Mouse (Mus musculus) CH12.LX (cell line): ENCODE data around the gene Nsun2. TPM values are rescaled to one million over a fixed set of nuclear protein-coding genes. Genes with fewer than 3 reads are reported as not detected.

ENCODE experiments used
- DNase-seq: peaks from one replicate; pipeline ENCODE4 v3.0.0-alpha.2; 2013; ENCODE audit errors: extremely low read depth
- H3K27ac ChIP-seq: 2 replicates; pipeline ENCODE4 v1.5.1; 2012; ENCODE audit warnings: low read depth, mild to moderate bottlenecking, control low read depth, moderate library complexity; ENCODE audit not compliant: insufficient read depth
- H3K27me3 ChIP-seq: replicated peaks from 2 replicates; pipeline ENCODE3; 2012; ENCODE audit warnings: inconsistent platforms
- H3K36me3 ChIP-seq, 2 experiments: replicated peaks in 1 of 2; 2 replicates each; pipeline versions ENCODE3 to v1.6.1; 2012; ENCODE audit warnings: inconsistent platforms in 1 of 2, low read length in 1 of 2, mild to moderate bottlenecking in 1 of 2, mixed read lengths in 1 of 2, moderate library complexity in 1 of 2; ENCODE audit not compliant: control insufficient read depth in 1 of 2, insufficient read depth in 1 of 2
- H3K4me1 ChIP-seq, 2 experiments: 2 replicates each; pipeline ENCODE4 v1.6.1; 2012; ENCODE audit warnings: inconsistent platforms in 1 of 2, moderate library complexity in 1 of 2; ENCODE audit not compliant: insufficient read depth in 2 of 2, control insufficient read depth in 1 of 2
- H3K4me2 ChIP-seq: 2 replicates; pipeline ENCODE4 v1.6.1; 2012; ENCODE audit warnings: low read depth, mild to moderate bottlenecking, control low read depth; ENCODE audit not compliant: poor library complexity, insufficient read depth, severe bottlenecking
- H3K4me3 ChIP-seq, 3 experiments: fragments of 150-350 bp in 1 of 3; sonication (generic) in 1 of 3; replicated peaks in 1 of 3; 2 replicates each; pipeline versions ENCODE3 to v1.5.1; 2011 to 2012; ENCODE audit warnings: low read depth in 2 of 3, low read length in 2 of 3, mild to moderate bottlenecking in 2 of 3, moderate library complexity in 2 of 3, control low read depth in 1 of 3, improper control_type of control experiment in 1 of 3, inconsistent platforms in 1 of 3, mixed read lengths in 1 of 3; ENCODE audit not compliant: poor library complexity in 1 of 3
- H3K79me2 ChIP-seq: replicated peaks from 2 replicates; pipeline ENCODE4 v1.6.1; 2012; ENCODE audit warnings: mild to moderate bottlenecking, moderate library complexity; ENCODE audit not compliant: control insufficient read depth, poor library complexity, insufficient read depth, severe bottlenecking; ENCODE audit errors: extremely low read depth
- H3K9ac ChIP-seq: 2 replicates; pipeline ENCODE4 v1.6.1; 2012; ENCODE audit warnings: low read depth, mild to moderate bottlenecking, control low read depth, moderate library complexity; ENCODE audit not compliant: insufficient read depth
- H3K9me3 ChIP-seq: replicated peaks from 2 replicates; pipeline ENCODE3; 2012; ENCODE audit warnings: low read length, inconsistent platforms, mixed read lengths
- BHLHE40 ChIP-seq: IDR thresholded peaks from 2 replicates; pipeline ENCODE4 v1.6.1; 2011; ENCODE audit warnings: mild to moderate bottlenecking, low read depth, low read length, improper control_type of control experiment
- CHD2 ChIP-seq: IDR thresholded peaks from 2 replicates; pipeline ENCODE4 v1.6.1; 2011; ENCODE audit warnings: low read length, improper control_type of control experiment
- CTCF ChIP-seq, 2 experiments: IDR thresholded peaks in 1 of 2; conservative IDR thresholded peaks in 1 of 2; 2 replicates each; pipeline ENCODE4 v1.5.1; 2011 to 2012; ENCODE audit warnings: low read depth in 2 of 2, low read length in 2 of 2, improper control_type of control experiment in 1 of 2, inconsistent platforms in 1 of 2, mild to moderate bottlenecking in 1 of 2, moderate library complexity in 1 of 2
- E2F4 ChIP-seq: IDR thresholded peaks from 2 replicates; pipeline ENCODE4 v1.6.1; 2011; ENCODE audit warnings: low read depth, low read length, improper control_type of control experiment; ENCODE audit not compliant: insufficient replicate concordance
- EP300 ChIP-seq: IDR thresholded peaks from 2 replicates; pipeline ENCODE4 v1.6.1; 2011; ENCODE audit warnings: low read length, improper control_type of control experiment
- ETS1 ChIP-seq: conservative IDR thresholded peaks from 2 replicates; pipeline ENCODE4 v1.6.1; 2012; ENCODE audit warnings: low read depth, mild to moderate bottlenecking, inconsistent platforms, low read length, improper control_type of control experiment, moderate library complexity
- GABPA ChIP-seq: IDR thresholded peaks from 2 replicates; pipeline ENCODE4 v1.6.1; 2012; ENCODE audit warnings: low read depth, low read length, improper control_type of control experiment, inconsistent platforms; ENCODE audit not compliant: insufficient replicate concordance
- JUND ChIP-seq: conservative IDR thresholded peaks from 2 replicates; pipeline ENCODE4 v1.6.1; 2011; ENCODE audit warnings: low read depth, low read length, improper control_type of control experiment
- MAFK ChIP-seq: IDR thresholded peaks from 2 replicates; pipeline ENCODE4 v1.6.1; 2011; ENCODE audit warnings: low read length, improper control_type of control experiment; ENCODE audit not compliant: insufficient replicate concordance
- MAX ChIP-seq: IDR thresholded peaks from 2 replicates; pipeline ENCODE4 v1.6.1; 2011; ENCODE audit warnings: low read length, improper control_type of control experiment
- MAZ ChIP-seq: IDR thresholded peaks from 2 replicates; pipeline ENCODE4 v1.6.1; 2012; ENCODE audit warnings: low read depth, mild to moderate bottlenecking, inconsistent platforms, low read length, improper control_type of control experiment, moderate library complexity
- MYC ChIP-seq: IDR thresholded peaks from 2 replicates; pipeline ENCODE4 v1.6.1; 2011; ENCODE audit warnings: low read depth, mild to moderate bottlenecking, improper control_type of control experiment, low read length
- PAX5 ChIP-seq: IDR thresholded peaks from 2 replicates; pipeline ENCODE4 v1.6.1; 2012; ENCODE audit warnings: low read length, inconsistent platforms, mixed read lengths
- POLR2A ChIP-seq: IDR thresholded peaks from 2 replicates; pipeline ENCODE4 v1.6.1; 2011; ENCODE audit warnings: low read depth, mild to moderate bottlenecking, improper control_type of control experiment, low read length
- RAD21 ChIP-seq: IDR thresholded peaks from 2 replicates; pipeline ENCODE4 v1.6.1; 2011; ENCODE audit warnings: low read depth, mild to moderate bottlenecking, low read length, improper control_type of control experiment, moderate library complexity
- RCOR1 ChIP-seq: conservative IDR thresholded peaks from 2 replicates; pipeline ENCODE4 v1.6.1; 2012; ENCODE audit warnings: low read depth, mild to moderate bottlenecking, inconsistent platforms, low read length, improper control_type of control experiment
- SIN3A ChIP-seq: IDR thresholded peaks from 2 replicates; pipeline ENCODE4 v1.6.1; 2012; ENCODE audit warnings: low read length, improper control_type of control experiment, inconsistent platforms
- TBP ChIP-seq: conservative IDR thresholded peaks from 2 replicates; pipeline ENCODE4 v1.6.1; 2011; ENCODE audit warnings: low read depth, low read length, improper control_type of control experiment
- UBTF ChIP-seq: IDR thresholded peaks from 2 replicates; pipeline ENCODE4 v1.6.1; 2012; ENCODE audit warnings: low read depth, mild to moderate bottlenecking, inconsistent platforms, low read length, improper control_type of control experiment, moderate library complexity
- USF1 ChIP-seq: IDR thresholded peaks from 2 replicates; pipeline ENCODE4 v1.6.1; 2014; ENCODE audit warnings: low read depth, mild to moderate bottlenecking, inconsistent platforms, low read length, improper control_type of control experiment
- USF2 ChIP-seq: conservative IDR thresholded peaks from 2 replicates; pipeline ENCODE4 v1.6.1; 2011; ENCODE audit warnings: low read depth, low read length, improper control_type of control experiment
- ZMIZ1 ChIP-seq: IDR thresholded peaks from 2 replicates; pipeline ENCODE4 v1.6.1; 2012; ENCODE audit warnings: low read depth, mild to moderate bottlenecking, inconsistent platforms, low read length, improper control_type of control experiment
- dilution Hi-C: fragments of 300-500 bp; cut with MboI; formaldehyde crosslinking; loops from 2 replicates; pipeline ENCODE4 v1.14.3; 2020; ENCODE audit warnings: low sequenced_read_pairs; ENCODE audit not compliant: extremely low pct_unique_long_range_greater_than_20kb, extremely low pct_ligation_motif_present
- in situ Hi-C: fragments of 300-500 bp; cut with MboI; formaldehyde crosslinking; loops from 3 replicates; pipeline ENCODE4 v1.14.3; 2019; ENCODE audit warnings: low sequenced_read_pairs, low pct_ligation_motif_present, low pct_unique_long_range_greater_than_20kb, mixed read lengths
- polyA plus RNA-seq: library from polyadenylated mRNA; unstranded; fragments of >175 nt; gene quantifications from 2 replicates; pipeline ENCODE4 v1.2.1, GENCODE M21; 2012; ENCODE audit warnings: low read depth; ENCODE audit not compliant: insufficient read length
- total RNA-seq, 2 experiments: library from RNA; depleted of rRNA; stranded (reverse); fragments of 300-350 nt in 1 of 2; fragments of >200 nt in 1 of 2; gene quantifications; 2 replicates each; pipeline ENCODE4 v1.2.3; 2012 to 2014

Gene Nsun2
- total and polyA plus RNA-seq, 3 experiments: 178 to 292 (median 279) TPM

GRCm38 (mm10) chr13:69530156-69530555 lies 3.4 kb upstream of the Nsun2 start:
- H3K9me3 ChIP-seq: no peaks in the 10 kb centered on the region
- H3K79me2 ChIP-seq: peaks cover 32% of the 10 kb centered on the region
- peaks cover 12 to 37% of the 10 kb centered on the region in 2 experiments for H3K4me1 ChIP-seq
- no peak overlapping the region for H3K27ac ChIP-seq
- dilution Hi-C loops (no loop called here), in situ Hi-C loops (no loop called here)
- H3K27me3 ChIP-seq: no peaks in the 10 kb centered on the region
- no peak overlapping the region for H3K9ac ChIP-seq
- peaks cover 5 to 53% of the 10 kb centered on the region in 2 experiments for H3K36me3 ChIP-seq
- no peak overlapping the region for H3K4me2 ChIP-seq
- H3K4me3 ChIP-seq: no peak overlapping the region
- TF ChIP-seq ZMIZ1 (no peak), MYC (no peak), UBTF (no peak), EP300 (no peak), ETS1 (no peak), RAD21 (no peak), MAX (no peak), POLR2A (no peak), USF2 (no peak), TBP (no peak), GABPA (no peak), CTCF (conservative IDR thresholded peaks at IDR 0.05 in 1 of 2, IDR thresholded peaks at IDR 0.05 in 1 of 2; ENCODE audit: low read depth in 2 of 2, low read length in 2 of 2) (no peak), PAX5 (no peak), SIN3A (no peak), JUND (no peak), MAZ (no peak)
- no peak for DNase-seq

- H3K36me3 ChIP-seq: peaks cover 5 to 47% of the 10 kb centered on the region in 2 experiments
- no peak for DNase-seq
- H3K9ac ChIP-seq: no peak overlapping the region
- dilution Hi-C loops (no loop called here), in situ Hi-C loops (no loop called here)
- no peak overlapping the region for H3K4me3 ChIP-seq
- H3K27me3 ChIP-seq: no peaks in the 10 kb centered on the region
- H3K9me3 ChIP-seq: no peaks in the 10 kb centered on the region
- H3K4me1 ChIP-seq: peaks cover 12 to 45% of the 10 kb centered on the region in 2 experiments
- TF ChIP-seq RCOR1 (no peak), MAFK (no peak), CHD2 (no peak), USF1 (no peak), TBP (no peak), BHLHE40 (no peak), E2F4 (no peak)
- H3K27ac ChIP-seq: no peak overlapping the region
- H3K4me2 ChIP-seq: no peak overlapping the region
- H3K79me2 ChIP-seq: peaks cover 32% of the 10 kb centered on the region
Measured at GRCm38 (mm10) chr13:69530951-69531350, 2.6 kb upstream of the Nsun2 start.
